Mouse (Mus musculus) hindbrain, postnatal 0 days (tissue): ENCODE data around the gene Ltn1. TPM values are rescaled to one million over a fixed set of nuclear protein-coding genes. Genes with fewer than 3 reads are reported as not detected.

ENCODE experiments used
- ATAC-seq: fragments of 200-750 bp; cut with Nextera tagmentation; 2 replicates; pipeline ENCODE4 v1.8.0; 2017; ENCODE audit warnings: mild to moderate bottlenecking, moderate TSS enrichment, moderate library complexity
- DNase-seq: peaks from one replicate; pipeline ENCODE4 v3.0.0-alpha.2; 2015; ENCODE audit warnings: low spot score
- H3K27ac ChIP-seq: fragments of 300-500 bp; sonication (generic); 2 replicates; pipeline ENCODE4 v1.5.1; 2014; ENCODE audit warnings: mild to moderate bottlenecking
- H3K27me3 ChIP-seq: fragments of 300-500 bp; sonication (generic); 2 replicates; pipeline ENCODE4 v1.6.1; 2014; ENCODE audit warnings: low read length, mixed read lengths; ENCODE audit not compliant: insufficient read depth
- H3K36me3 ChIP-seq: fragments of 300-500 bp; sonication (generic); 2 replicates; pipeline ENCODE4 v1.6.1; 2014; ENCODE audit warnings: low read length, mixed read lengths; ENCODE audit not compliant: insufficient read depth
- H3K4me1 ChIP-seq: fragments of 300-500 bp; sonication (generic); 2 replicates; pipeline ENCODE4 v1.6.1; 2014; ENCODE audit warnings: antibody characterized with exemption, low read length, mixed read lengths; ENCODE audit not compliant: insufficient read depth
- H3K4me2 ChIP-seq: fragments of 300-500 bp; sonication (generic); 2 replicates; pipeline ENCODE4 v1.6.1; 2014; ENCODE audit warnings: low read depth, mild to moderate bottlenecking, low read length, moderate library complexity, mixed read lengths
- H3K4me3 ChIP-seq: fragments of 300-500 bp; sonication (generic); 2 replicates; pipeline ENCODE4 v1.5.1; 2014; ENCODE audit warnings: low read length
- H3K9ac ChIP-seq: fragments of 300-500 bp; sonication (generic); replicated peaks from 2 replicates; pipeline ENCODE4 v1.6.1; 2014; ENCODE audit warnings: mild to moderate bottlenecking, low read length, moderate library complexity, mixed read lengths
- H3K9me3 ChIP-seq: fragments of 300-500 bp; sonication (generic); 2 replicates; pipeline ENCODE4 v1.6.1; 2016; ENCODE audit warnings: low read length, mixed read lengths
- CTCF ChIP-seq: IDR thresholded peaks from 2 replicates; pipeline ENCODE4 v1.5.1; 2016; ENCODE audit warnings: antibody characterized with exemption, control low read depth, low read depth
- WGBS: fragments of 180-500 bp; shearing (Covaris S2); extraction: QIAGEN DNeasy Blood & Tissue Kit; methylation state at CpG from one replicate; pipeline ENCODE4 v1.1.7; 2014; 5-methylcytosine and 5-hydroxymethylcytosine counted together
- polyA plus RNA-seq: library from polyadenylated mRNA; unstranded; fragments of >200 nt; fragmentation: Nextera tagmentation; extraction: Ambion mirVana; gene quantifications from 2 replicates; pipeline ENCODE4 v1.2.1, GENCODE M21; 2015
- total RNA-seq: library from RNA; depleted of rRNA; stranded (reverse); fragments of >200 nt; gene quantifications from 2 replicates; pipeline ENCODE4 v1.2.3, GENCODE M21; 2014

Ltn1 gene
- total and polyA plus RNA-seq, 2 experiments from 2014 or later: 16.2 to 18.2 TPM

DNA sequence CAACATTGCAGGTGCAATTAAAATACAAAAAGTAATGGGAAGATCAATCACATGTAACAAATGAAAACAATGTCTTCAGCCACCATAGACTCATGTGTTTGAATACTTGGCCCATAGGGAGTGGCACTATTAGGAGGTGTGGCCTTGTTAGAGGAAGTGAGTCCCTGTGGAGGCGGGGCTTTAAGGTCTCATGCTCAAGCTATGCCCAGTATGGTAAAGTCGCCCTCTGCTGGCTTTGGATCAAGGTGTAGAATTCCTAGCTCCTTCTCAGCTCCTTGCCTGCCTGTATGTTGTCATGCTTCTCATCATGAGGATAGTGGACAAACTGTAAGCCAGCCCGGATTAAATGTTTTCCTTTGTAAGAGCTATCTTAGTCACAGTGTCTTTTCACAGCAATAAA lies 27.4 kb downstream of the Ltn1 start:
- Histone ChIP-seq H3K27ac (no peak overlapping the region), H3K9me3 (no peaks in the 10 kb centered on the region), H3K36me3 (peaks cover 57% of the 10 kb centered on the region), H3K4me1 (no peaks in the 10 kb centered on the region), H3K4me2 (no peak overlapping the region), H3K9ac (no peak overlapping the region), H3K4me3 (no peak overlapping the region), H3K27me3 (no peaks in the 10 kb centered on the region)
- DNase-seq (no peak), ATAC-seq (no peak)
- no peak for TF ChIP-seq CTCF
- WGBS: 90% methylated on average over 3 of the region's 3 CpGs

DNA sequence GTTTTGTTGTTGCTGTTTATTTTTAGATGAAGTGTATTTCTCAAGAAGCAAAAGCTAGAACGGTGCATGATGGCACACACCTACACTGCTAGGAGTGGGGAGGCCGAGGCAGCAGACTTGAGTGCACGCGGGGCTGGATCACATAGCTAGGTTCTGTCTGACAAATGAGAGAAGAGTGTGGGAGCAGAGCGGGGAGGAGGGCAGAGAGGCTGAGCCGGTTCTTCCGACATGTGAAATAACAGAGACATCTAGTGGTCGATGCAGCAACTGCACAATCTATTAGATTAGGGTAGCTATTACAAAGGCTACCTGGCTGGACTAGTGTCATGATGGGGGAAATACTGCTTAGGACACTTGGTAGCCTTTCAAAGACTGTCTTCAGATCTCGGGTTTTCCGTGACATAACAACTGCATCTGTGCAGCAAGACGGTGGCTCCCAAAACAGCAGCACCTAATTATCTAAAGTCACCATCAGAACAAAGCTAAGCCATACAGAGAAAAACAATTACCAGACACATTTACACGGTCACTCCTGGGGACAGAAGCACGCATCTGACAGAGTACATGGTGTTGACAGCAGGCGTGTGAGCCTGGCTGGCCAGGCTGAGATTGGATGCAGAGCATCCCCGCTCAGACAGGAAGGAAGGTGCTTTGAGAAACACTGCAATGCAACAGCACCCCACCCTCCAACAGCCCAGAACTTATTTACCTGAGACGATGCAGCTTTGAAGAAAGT lies 38.4 kb downstream of the Ltn1 start:
- peak; percentile 89 for ATAC-seq
- H3K9ac ChIP-seq: no peak overlapping the region
- no peak overlapping the region for H3K4me3 ChIP-seq
- no peak overlapping the region for H3K27ac ChIP-seq
- no peaks in the 10 kb centered on the region for H3K4me1 ChIP-seq
- DNase-seq: peak; percentile 87
- H3K27me3 ChIP-seq: no peaks in the 10 kb centered on the region
- peak; percentile 84 for TF ChIP-seq CTCF
- H3K9me3 ChIP-seq: no peaks in the 10 kb centered on the region
- H3K36me3 ChIP-seq: peaks cover 42% of the 10 kb centered on the region
- H3K4me2 ChIP-seq: no peak overlapping the region
- WGBS: 48% methylated on average over 16 of the region's 16 CpGs

DNA sequence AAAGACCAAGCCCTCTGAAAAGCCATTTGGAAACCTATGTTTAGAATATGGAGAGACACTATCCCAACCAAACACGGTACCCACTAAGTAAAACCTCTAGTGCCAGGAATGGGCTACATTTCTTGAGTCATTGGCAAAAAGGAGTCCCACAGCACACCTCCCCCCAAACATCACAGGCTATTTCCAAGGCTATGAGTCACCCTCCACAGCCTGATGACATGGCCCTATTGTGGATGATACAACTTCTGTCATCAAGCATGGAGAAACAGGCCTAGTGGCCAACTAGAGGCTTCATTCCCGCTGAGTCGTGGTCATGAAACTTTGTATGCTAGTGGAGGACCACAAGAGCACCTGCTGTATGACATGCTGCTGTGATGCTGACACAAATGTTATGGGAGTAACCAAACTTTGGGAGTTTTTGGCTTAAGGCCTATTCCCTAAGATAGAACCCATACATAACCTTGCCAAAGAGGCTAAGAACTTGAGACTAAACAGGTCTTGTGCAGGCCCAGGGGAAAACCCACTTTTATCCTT lies 44.9 kb downstream of the Ltn1 start:
- H3K27me3 ChIP-seq: no peaks in the 10 kb centered on the region
- WGBS: 93% methylated on average over 3 of the region's 3 CpGs
- H3K4me3 ChIP-seq: no peak overlapping the region
- H3K9me3 ChIP-seq: no peaks in the 10 kb centered on the region
- H3K9ac ChIP-seq: no peak overlapping the region
- TF ChIP-seq CTCF: no peak
- ATAC-seq (no peak), DNase-seq (no peak)
- no peak overlapping the region for H3K4me2 ChIP-seq
- peaks cover 17% of the 10 kb centered on the region; the same call in 1 of the 2 replicates for H3K36me3 ChIP-seq
- no peak overlapping the region for H3K27ac ChIP-seq
- H3K4me1 ChIP-seq: no peaks in the 10 kb centered on the region

DNA sequence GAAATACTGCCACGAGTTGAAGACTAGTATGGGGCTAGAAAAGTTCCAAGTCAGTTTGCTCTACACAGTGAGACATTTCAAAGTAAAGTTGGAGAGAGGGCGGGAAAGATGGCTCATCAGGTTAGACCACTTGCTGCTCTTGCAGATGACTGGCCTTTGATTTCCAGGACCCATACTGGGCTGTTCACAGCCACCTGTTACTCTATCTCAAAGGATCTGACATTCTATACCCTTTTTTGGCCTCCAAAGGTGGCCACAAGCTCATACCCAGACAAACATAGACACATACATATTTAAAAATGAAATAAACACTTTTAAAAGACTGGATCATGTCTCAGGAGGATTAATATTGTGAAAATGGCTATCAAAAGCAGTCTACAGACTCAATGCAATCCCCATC lies 48.0 kb downstream of the Ltn1 start:
- ATAC-seq: no peak
- Histone ChIP-seq H3K36me3 (peaks cover 43% of the 10 kb centered on the region), H3K4me3 (no peak overlapping the region), H3K9ac (no peak overlapping the region), H3K4me2 (no peak overlapping the region), H3K9me3 (no peaks in the 10 kb centered on the region), H3K4me1 (no peaks in the 10 kb centered on the region), H3K27ac (no peak overlapping the region), H3K27me3 (no peaks in the 10 kb centered on the region)
- TF ChIP-seq CTCF: no peak
- 81% methylated on average over 2 of the region's 2 CpGs for WGBS
- DNase-seq: no peak

DNA sequence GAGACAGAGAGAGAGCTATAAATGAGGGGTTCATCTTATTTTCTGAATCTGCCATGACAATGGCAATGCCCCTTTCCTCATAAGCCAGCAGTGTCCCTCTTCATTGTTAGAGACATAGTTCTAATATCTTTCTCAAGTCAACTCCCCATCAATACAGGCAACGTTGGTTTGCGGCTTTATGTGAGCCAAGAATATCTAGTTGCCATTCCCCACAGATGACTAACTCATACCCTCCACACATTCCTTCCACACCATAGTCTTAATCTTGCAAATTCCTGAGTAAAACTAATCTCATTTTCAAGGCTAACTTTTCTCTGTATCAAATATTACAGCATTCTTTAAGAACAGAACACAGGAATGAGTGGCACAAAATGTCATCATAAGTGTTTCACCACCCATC lies 49.4 kb downstream of the Ltn1 start:
- H3K9ac ChIP-seq: no peak overlapping the region
- no peak overlapping the region for H3K4me2 ChIP-seq
- WGBS: 92% methylated on average over 2 of the region's 2 CpGs
- no peak overlapping the region for H3K27ac ChIP-seq
- H3K27me3 ChIP-seq: no peaks in the 10 kb centered on the region
- no peak for ATAC-seq
- no peak for TF ChIP-seq CTCF
- no peaks in the 10 kb centered on the region for H3K9me3 ChIP-seq
- no peak for DNase-seq
- no peaks in the 10 kb centered on the region for H3K4me1 ChIP-seq
- no peak overlapping the region for H3K4me3 ChIP-seq
- H3K36me3 ChIP-seq: peaks cover 47% of the 10 kb centered on the region

DNA sequence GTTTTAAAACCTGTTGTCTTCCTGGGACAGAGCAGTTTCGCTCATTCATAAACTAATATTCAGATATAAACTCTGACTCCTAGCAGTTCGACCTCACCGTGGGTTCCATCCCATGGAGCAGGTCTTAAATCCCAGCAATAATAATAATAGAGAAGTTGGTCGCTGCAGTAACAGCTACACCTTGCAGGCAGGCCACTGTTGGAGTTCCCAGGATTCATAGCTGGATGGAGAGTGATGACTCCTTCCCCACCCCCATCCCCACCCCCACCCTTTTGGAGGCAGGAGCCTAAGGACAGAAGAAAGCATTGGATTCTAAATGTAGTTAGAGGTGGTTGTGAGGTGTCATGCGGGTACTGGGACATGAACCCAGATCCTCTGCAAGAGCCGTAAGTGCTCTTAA lies 66.0 kb downstream of the Ltn1 start:
- no peaks in the 10 kb centered on the region for H3K9me3 ChIP-seq
- TF ChIP-seq CTCF: no peak
- no peak overlapping the region for H3K4me3 ChIP-seq
- H3K36me3 ChIP-seq: peaks cover 21% of the 10 kb centered on the region; the same call in 1 of the 2 replicates
- no peak overlapping the region for H3K4me2 ChIP-seq
- DNase-seq (no peak), ATAC-seq (no peak)
- no peaks in the 10 kb centered on the region for H3K4me1 ChIP-seq
- no peaks in the 10 kb centered on the region for H3K27me3 ChIP-seq
- no peak overlapping the region for H3K27ac ChIP-seq
- no peak overlapping the region for H3K9ac ChIP-seq
- 96% methylated on average over 6 of the region's 6 CpGs for WGBS

DNA sequence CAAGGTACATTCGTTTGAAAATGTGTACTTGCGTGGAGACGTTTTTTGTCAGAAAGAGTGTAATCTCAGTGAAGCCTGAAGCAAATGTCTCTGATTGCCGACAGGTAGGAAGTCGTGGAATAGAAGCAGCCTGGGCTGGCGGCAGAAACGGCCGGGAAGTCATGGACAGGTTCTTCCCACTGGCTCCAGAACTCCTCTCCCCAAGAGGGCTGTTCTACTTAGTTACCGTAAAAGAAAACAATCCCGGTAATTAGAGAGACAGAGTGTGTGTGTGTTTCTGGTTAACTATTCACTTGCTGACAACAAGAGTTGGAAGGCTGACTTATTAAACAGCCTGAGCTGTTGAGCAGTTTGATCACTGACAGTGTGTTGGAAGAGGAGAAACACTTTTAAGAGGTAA lies 66.4 kb downstream of the Ltn1 start:
- Histone ChIP-seq H3K9me3 (no peaks in the 10 kb centered on the region), H3K36me3 (peaks cover 21% of the 10 kb centered on the region; the same call in 1 of the 2 replicates), H3K4me2 (no peak overlapping the region), H3K4me3 (no peak overlapping the region), H3K9ac (no peak overlapping the region), H3K27me3 (no peaks in the 10 kb centered on the region), H3K27ac (no peak overlapping the region), H3K4me1 (no peaks in the 10 kb centered on the region)
- no peak for TF ChIP-seq CTCF
- DNase-seq (no peak), ATAC-seq (no peak)
- WGBS: 80% methylated on average over 10 of the region's 10 CpGs
